Mouse (Mus musculus) forebrain, postnatal 0 days (tissue): Measurements from ENCODE around the gene Col12a1. TPM values are rescaled to one million over a fixed set of nuclear protein-coding genes. Genes with fewer than 3 reads are reported as not detected.

ENCODE experiments used
- ATAC-seq: fragments of 200-750 bp; cut with Nextera tagmentation; 2 replicates; pipeline ENCODE4 v1.8.0; 2017; ENCODE audit warnings: mild to moderate bottlenecking, moderate library complexity
- DNase-seq: peaks from one replicate; pipeline ENCODE4 v3.0.0-alpha.2; 2015
- H3K27ac ChIP-seq: fragments of 300-500 bp; sonication (generic); 2 replicates; pipeline ENCODE4 v1.5.1; 2014; ENCODE audit warnings: low read depth, mild to moderate bottlenecking, antibody characterized with exemption, low read length, moderate library complexity, mixed read lengths
- H3K27me3 ChIP-seq: fragments of 300-500 bp; sonication (generic); 2 replicates; pipeline ENCODE4 v1.6.1; 2014; ENCODE audit warnings: mild to moderate bottlenecking, low read length, mixed read lengths; ENCODE audit not compliant: insufficient read depth
- H3K36me3 ChIP-seq: fragments of 300-500 bp; sonication (generic); 2 replicates; pipeline ENCODE4 v1.6.1; 2014; ENCODE audit warnings: mild to moderate bottlenecking, moderate library complexity; ENCODE audit not compliant: insufficient read depth
- H3K4me1 ChIP-seq: fragments of 300-500 bp; sonication (generic); 2 replicates; pipeline ENCODE4 v1.6.1; 2014; ENCODE audit warnings: antibody characterized with exemption; ENCODE audit not compliant: insufficient read depth
- H3K4me2 ChIP-seq: fragments of 300-500 bp; sonication (generic); 2 replicates; pipeline ENCODE4 v1.6.1; 2014; ENCODE audit warnings: low read depth, mild to moderate bottlenecking, moderate library complexity
- H3K4me3 ChIP-seq: fragments of 300-500 bp; sonication (generic); 2 replicates; pipeline ENCODE4 v1.5.1; 2014; ENCODE audit warnings: low read depth, low read length, mixed read lengths
- H3K9ac ChIP-seq: fragments of 300-500 bp; sonication (generic); 2 replicates; pipeline ENCODE4 v1.6.1; 2014; ENCODE audit warnings: mild to moderate bottlenecking
- H3K9me3 ChIP-seq: fragments of 300-500 bp; sonication (generic); 2 replicates; pipeline ENCODE4 v1.6.1; 2016; ENCODE audit warnings: low read length
- CTCF ChIP-seq: sonication (generic); IDR thresholded peaks from 2 replicates; pipeline ENCODE4 v1.5.1; 2016; ENCODE audit warnings: antibody characterized with exemption, control low read depth, low read depth
- WGBS: fragments of 180-500 bp; shearing (Covaris S2); extraction: QIAGEN DNeasy Blood & Tissue Kit; methylation state at CpG from one replicate; pipeline ENCODE4 v1.1.7; 2014; 5-methylcytosine and 5-hydroxymethylcytosine counted together
- polyA plus RNA-seq: library from polyadenylated mRNA; unstranded; fragments of >200 nt; fragmentation: Nextera tagmentation; extraction: Ambion mirVana; gene quantifications from 2 replicates; pipeline ENCODE4 v1.2.1, GENCODE M21; 2015
- total RNA-seq: library from RNA; depleted of rRNA; stranded (reverse); fragments of >200 nt; gene quantifications from 2 replicates; pipeline ENCODE4 v1.2.3, GENCODE M21; 2014; rRNA removed

The Col12a1 gene
- total RNA-seq = 12.4 and 29.8 TPM in 2 replicates
- polyA plus RNA-seq = 5.2 and 7.0 TPM in 2 replicates

GRCm38 (mm10) chr9:79718481-79719370 lies at the start of gene Col12a1:
Gene Col12a1, minus strand, starts transcription at chr9:79718831.
- ATAC-seq (peak; percentile 44), DNase-seq (peak; percentile 60)
- Histone ChIP-seq H3K27ac (no peak within 1 kb of the TSS), H3K4me3 (peak within 1 kb of the TSS; percentile 44), H3K9me3 (no peaks in the 10 kb centered on the region), H3K36me3 (no peaks in the 10 kb centered on the region), H3K4me2 (peak within 1 kb of the TSS; percentile 87), H3K27me3 (peaks cover 33% of the 10 kb centered on the region), H3K4me1 (peaks cover 22% of the 10 kb centered on the region; the same call in 1 of the 2 replicates), H3K9ac (peak within 1 kb of the TSS; percentile 40)
- under 1% methylated on average over 64 of the region's 64 CpGs for WGBS
- TF ChIP-seq CTCF = no peak; the same call in 1 of the 2 replicates

GRCm38 (mm10) chr9:79766991-79767545 lies 48.4 kb upstream of the Col12a1 start:
- no peaks in the 10 kb centered on the region for H3K27me3 ChIP-seq
- no peak for ATAC-seq
- H3K27ac ChIP-seq = no peak overlapping the region
- no peak for TF ChIP-seq CTCF
- H3K9ac ChIP-seq = no peak overlapping the region
- no peak for DNase-seq
- 97% methylated on average over 5 of the region's 5 CpGs for WGBS
- H3K4me3 ChIP-seq = no peak overlapping the region
- peaks cover 12% of the 10 kb centered on the region for H3K36me3 ChIP-seq
- H3K4me2 ChIP-seq = no peak overlapping the region
- H3K9me3 ChIP-seq = no peaks in the 10 kb centered on the region
- H3K4me1 ChIP-seq = no peaks in the 10 kb centered on the region

GRCm38 (mm10) chr9:79765329-79765728 lies 46.7 kb upstream of the Col12a1 start:
- WGBS = 87% methylated on average over 4 of the region's 4 CpGs
- ATAC-seq (no peak), DNase-seq (no peak)
- Histone ChIP-seq H3K9ac (no peak overlapping the region), H3K4me3 (no peak overlapping the region), H3K4me1 (no peaks in the 10 kb centered on the region; the same call in 1 of the 2 replicates), H3K9me3 (no peaks in the 10 kb centered on the region), H3K36me3 (peaks cover 1% of the 10 kb centered on the region; the same call in 1 of the 2 replicates), H3K27me3 (no peaks in the 10 kb centered on the region), H3K4me2 (no peak overlapping the region), H3K27ac (no peak overlapping the region)
- TF ChIP-seq CTCF = no peak

GRCm38 (mm10) chr9:79762519-79762918 lies 43.9 kb upstream of the Col12a1 start:
- no peak overlapping the region for H3K4me2 ChIP-seq
- H3K36me3 ChIP-seq = no peaks in the 10 kb centered on the region
- DNase-seq (no peak), ATAC-seq (no peak)
- H3K9ac ChIP-seq = no peak overlapping the region
- WGBS = 75% methylated on average over 6 of the region's 6 CpGs
- H3K27ac ChIP-seq = no peak overlapping the region
- no peak for TF ChIP-seq CTCF
- no peaks in the 10 kb centered on the region for H3K9me3 ChIP-seq
- H3K27me3 ChIP-seq = no peaks in the 10 kb centered on the region
- H3K4me1 ChIP-seq = peaks cover 7% of the 10 kb centered on the region
- H3K4me3 ChIP-seq = no peak overlapping the region

DNA sequence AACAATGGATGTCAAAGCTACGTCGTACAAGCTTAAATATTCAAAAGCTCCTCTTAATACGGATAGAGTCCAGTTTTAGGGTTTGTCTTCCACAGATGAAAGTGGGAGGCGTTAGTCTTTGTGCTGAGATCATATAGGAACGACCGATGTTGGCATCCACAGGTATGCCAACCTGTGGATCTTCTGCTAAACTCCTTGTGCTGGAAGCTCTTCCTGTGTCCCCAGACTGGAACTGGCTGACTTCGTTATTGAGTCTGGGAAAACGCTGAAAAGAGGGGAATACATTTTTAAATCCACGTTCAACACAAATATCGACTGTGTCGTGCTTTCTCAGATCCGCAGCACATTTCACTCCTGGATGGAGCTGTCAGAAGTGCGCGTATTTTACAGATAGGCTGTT lies 41.4 kb upstream of the Col12a1 start:
- Histone ChIP-seq H3K36me3 (peaks cover 12% of the 10 kb centered on the region), H3K27ac (peak overlapping the region; percentile 89), H3K4me1 (peaks cover 7% of the 10 kb centered on the region), H3K27me3 (no peaks in the 10 kb centered on the region), H3K4me2 (peak overlapping the region; percentile 72), H3K4me3 (peak overlapping the region; percentile 85), H3K9me3 (no peaks in the 10 kb centered on the region), H3K9ac (peak overlapping the region; percentile 83)
- peak; percentile 49 for ATAC-seq
- WGBS = 4% methylated on average over 14 of the region's 14 CpGs
- DNase-seq = no peak
- TF ChIP-seq CTCF = no peak

- under 1% methylated on average over 49 of the region's 49 CpGs for WGBS
- peak within 1 kb of the TSS; percentile 83 for H3K9ac ChIP-seq
Observed at GRCm38 (mm10) chr9:79759385-79760005, 40.9 kb upstream of the Col12a1 start, which contains the start of gene Cox7a2. Gene Cox7a2, minus strand, starts transcription at chr9:79759878.

More at GRCm38 (mm10) chr9:79759385-79760005, 40.9 kb upstream of the Col12a1 start, which contains the start of gene Cox7a2:
- Histone ChIP-seq H3K4me3 (peak within 1 kb of the TSS; percentile 85), H3K4me1 (peaks cover 7% of the 10 kb centered on the region), H3K27me3 (no peaks in the 10 kb centered on the region), H3K9me3 (no peaks in the 10 kb centered on the region), H3K36me3 (peaks cover 14% of the 10 kb centered on the region), H3K4me2 (peak within 1 kb of the TSS; percentile 72), H3K27ac (peak within 1 kb of the TSS; percentile 89)
- DNase-seq = peak; percentile 97
- no peak; the same call in 1 of the 2 replicates for TF ChIP-seq CTCF
- ATAC-seq = peak; percentile 100
